Mouse (Mus musculus): ENCODE data around the gene Rps27.

- no peak for TF ChIP-seq GATA1 (IDR thresholded peaks at IDR 0.05; ENCODE audit: low read length)
- TF ChIP-seq TAL1 (IDR thresholded peaks at IDR 0.05; ENCODE audit: low read length), result no peak
These were observed 32.0 kb upstream of the Rps27 start for GRCm38 (mm10) chr3:90245406-90245805.

All from erythroblast, embryonic 14.5 days (primary cell).